Mouse (Mus musculus) kidney, adult 9 months (tissue): ENCODE measurements around the gene Olfr381.
"Not testable (repeated sequence)": the region's sequence is repeated elsewhere in the genome, so short reads cannot be mapped to it uniquely, and the experiment has no call there.

Experiments
- DNase-seq: peaks from one replicate; pipeline ENCODE4 v3.0.0; 2022

Gene Olfr381

GRCm38 (mm10) chr11:73491503-73491902 lies at the start of gene Olfr381:
Gene Olfr381 (minus strand): TSS chr11:73491603.
- no peak for DNase-seq

DNA sequence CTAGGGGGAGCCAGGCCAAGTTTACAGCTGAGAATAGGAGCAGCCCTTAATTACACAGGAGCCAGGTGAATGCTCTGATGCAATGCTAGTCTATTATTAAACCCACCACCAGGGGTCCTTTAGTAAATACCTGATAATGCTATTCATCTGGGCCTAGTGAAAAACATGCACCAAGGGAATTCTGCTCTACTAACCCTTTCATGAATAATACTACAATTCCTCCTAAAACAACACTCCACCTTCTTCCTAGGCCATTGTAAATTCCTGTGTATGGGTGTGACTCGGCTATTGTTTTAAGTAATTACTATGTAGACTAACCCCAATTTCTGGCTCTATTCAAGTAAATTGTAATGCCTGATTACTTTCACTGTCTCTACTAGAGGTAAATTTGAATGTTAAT lies 37.6 kb upstream of the Olfr381 start:
- DNase-seq = not testable (repeated sequence)

DNA sequence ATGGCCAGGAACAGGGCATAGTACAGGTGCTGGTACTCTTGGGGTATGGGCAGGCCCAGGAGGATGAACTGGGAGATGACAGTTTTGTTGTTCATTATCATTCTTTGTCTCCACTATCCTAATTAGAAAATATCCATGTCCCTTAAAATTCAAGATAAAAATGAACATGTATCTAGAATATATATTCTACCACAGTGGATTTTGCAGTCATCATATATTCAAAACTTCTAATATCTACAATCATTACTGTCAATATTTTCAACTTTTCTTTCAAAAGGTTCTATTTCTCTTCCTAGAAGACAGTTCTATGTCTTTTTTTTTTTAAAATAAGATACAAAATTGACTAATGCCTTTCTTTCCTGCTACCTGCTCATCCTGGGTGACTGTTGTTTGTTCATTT lies 25.7 kb upstream of the Olfr381 start, which contains the start of gene Olfr382:
Gene Olfr382 (minus strand): TSS at position 101 of the 400 bp plus-strand sequence.
- no peak for DNase-seq

- no peak for DNase-seq
These were observed 34.0 kb downstream of the Olfr381 start, which contains the start of gene Olfr380 for GRCm38 (mm10) chr11:73457408-73457807. Gene Olfr380 (minus strand): TSS chr11:73457508.
